Mouse (Mus musculus): ENCODE data around the gene Mylk3. TPM values are rescaled to one million over a fixed set of nuclear protein-coding genes. Genes with fewer than 3 reads are reported as not detected.

Gene Mylk3
- polyA plus RNA-seq, 1 experiment from 2014 or later: 2.4 TPM

GRCm38 (mm10) chr8:85364628-85365027 is 21.5 kb downstream of the Mylk3 start:
- WGBS: 69% methylated on average over 11 of the region's 11 CpGs
- Histone ChIP-seq H3K4me2 (ENCODE audit: low read length) (no peak overlapping the region), H3K27ac (no peak overlapping the region), H3K9ac (ENCODE audit: low read depth, low read length) (no peak overlapping the region), H3K36me3 (ENCODE audit: insufficient read depth, low read length) (no peaks in the 10 kb centered on the region), H3K27me3 (ENCODE audit: insufficient read depth, low read length) (no peaks in the 10 kb centered on the region), H3K9me3 (replicated peaks; ENCODE audit: low read length) (no peaks in the 10 kb centered on the region), H3K4me1 (replicated peaks; ENCODE audit: insufficient read depth, low read length) (peaks cover 12% of the 10 kb centered on the region), H3K4me3 (replicated peaks; ENCODE audit: low read depth, low read length) (no peak overlapping the region)
- no peak for TF ChIP-seq CTCF (IDR thresholded peaks at IDR 0.05; ENCODE audit: low read depth)
- no peak for DNase-seq (ENCODE audit: low spot score)
- no peak for ATAC-seq (replicated peaks; ENCODE audit: low FRiP score, low read depth)

GRCm38 (mm10) chr8:85363406-85363805 is 22.7 kb downstream of the Mylk3 start:
- no peak overlapping the region for H3K4me2 ChIP-seq (ENCODE audit: low read length)
- H3K9me3 ChIP-seq (replicated peaks; ENCODE audit: low read length): no peaks in the 10 kb centered on the region
- H3K9ac ChIP-seq (ENCODE audit: low read depth, low read length): no peak overlapping the region
- H3K27me3 ChIP-seq (ENCODE audit: insufficient read depth, low read length): no peaks in the 10 kb centered on the region
- TF ChIP-seq CTCF (IDR thresholded peaks at IDR 0.05; ENCODE audit: low read depth): no peak
- H3K4me1 ChIP-seq (replicated peaks; ENCODE audit: insufficient read depth, low read length): peaks cover 12% of the 10 kb centered on the region
- no peak for ATAC-seq (replicated peaks; ENCODE audit: low FRiP score, low read depth)
- no peaks in the 10 kb centered on the region for H3K36me3 ChIP-seq (ENCODE audit: insufficient read depth, low read length)
- peak overlapping the region; percentile 19; the same call in 1 of the 2 replicates for H3K27ac ChIP-seq
- H3K4me3 ChIP-seq (replicated peaks; ENCODE audit: low read depth, low read length): no peak overlapping the region
- 80% methylated on average over 6 of the region's 6 CpGs for WGBS
- DNase-seq (ENCODE audit: low spot score): no peak

DNA sequence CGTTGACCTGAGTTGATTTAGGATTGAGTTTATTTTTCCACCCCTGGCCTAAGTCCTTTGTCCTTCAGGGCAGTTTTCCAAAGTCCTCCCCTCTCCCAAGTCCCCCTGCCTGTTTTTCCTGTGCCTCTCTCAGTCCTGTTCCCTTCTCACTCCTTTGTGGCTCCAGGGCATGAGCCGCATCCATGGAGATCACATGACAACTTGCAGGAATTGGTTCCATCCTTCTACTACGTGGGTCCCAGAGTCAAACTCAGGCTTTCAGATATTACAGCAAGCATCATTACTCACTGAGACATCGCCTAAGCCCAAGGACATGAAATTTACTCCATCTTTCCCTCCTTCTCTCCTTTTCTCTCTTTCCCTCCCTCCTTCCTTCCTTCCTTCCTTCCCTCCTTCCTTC is 23.9 kb downstream of the Mylk3 start:
- Histone ChIP-seq H3K27ac (no peak overlapping the region), H3K9me3 (replicated peaks; ENCODE audit: low read length) (no peaks in the 10 kb centered on the region), H3K36me3 (ENCODE audit: insufficient read depth, low read length) (no peaks in the 10 kb centered on the region), H3K4me1 (replicated peaks; ENCODE audit: insufficient read depth, low read length) (peaks cover 12% of the 10 kb centered on the region), H3K4me2 (ENCODE audit: low read length) (no peak overlapping the region), H3K9ac (ENCODE audit: low read depth, low read length) (no peak overlapping the region), H3K4me3 (replicated peaks; ENCODE audit: low read depth, low read length) (no peak overlapping the region), H3K27me3 (ENCODE audit: insufficient read depth, low read length) (no peaks in the 10 kb centered on the region)
- ATAC-seq (replicated peaks; ENCODE audit: low FRiP score, low read depth): no peak
- DNase-seq (ENCODE audit: low spot score): no peak
- 65% methylated on average over 4 of the region's 4 CpGs for WGBS
- no peak for TF ChIP-seq CTCF (IDR thresholded peaks at IDR 0.05; ENCODE audit: low read depth)

DNA sequence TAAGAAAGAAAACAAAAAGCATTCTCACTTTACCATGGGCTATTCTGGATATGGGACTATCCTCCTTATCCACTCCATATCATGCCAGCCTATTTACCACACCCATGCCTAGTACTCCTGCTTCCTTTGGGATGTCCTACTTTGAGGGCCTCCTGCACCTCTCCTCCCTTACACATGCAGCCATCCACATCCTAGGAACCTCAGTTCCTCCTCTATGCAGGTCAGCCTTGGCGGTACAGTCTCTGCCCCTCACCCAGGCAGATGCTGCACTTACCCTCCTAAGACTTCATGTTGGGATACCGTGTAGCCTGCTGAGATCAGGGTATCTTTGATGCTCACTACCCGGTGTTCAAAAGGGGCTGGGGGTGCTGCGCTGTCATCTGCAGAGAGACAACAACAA is 32.9 kb downstream of the Mylk3 start:
- ATAC-seq (replicated peaks; ENCODE audit: low FRiP score, low read depth): no peak
- TF ChIP-seq CTCF (IDR thresholded peaks at IDR 0.05; ENCODE audit: low read depth): no peak
- WGBS: 85% methylated on average over 4 of the region's 4 CpGs
- H3K36me3 ChIP-seq (ENCODE audit: insufficient read depth, low read length): no peaks in the 10 kb centered on the region
- no peak overlapping the region for H3K27ac ChIP-seq
- H3K9me3 ChIP-seq (replicated peaks; ENCODE audit: low read length): no peaks in the 10 kb centered on the region
- no peak overlapping the region for H3K4me3 ChIP-seq (replicated peaks; ENCODE audit: low read depth, low read length)
- no peak overlapping the region for H3K9ac ChIP-seq (ENCODE audit: low read depth, low read length)
- no peak for DNase-seq (ENCODE audit: low spot score)
- no peaks in the 10 kb centered on the region for H3K4me1 ChIP-seq (replicated peaks; ENCODE audit: insufficient read depth, low read length)
- no peaks in the 10 kb centered on the region for H3K27me3 ChIP-seq (ENCODE audit: insufficient read depth, low read length)
- no peak overlapping the region for H3K4me2 ChIP-seq (ENCODE audit: low read length)

DNA sequence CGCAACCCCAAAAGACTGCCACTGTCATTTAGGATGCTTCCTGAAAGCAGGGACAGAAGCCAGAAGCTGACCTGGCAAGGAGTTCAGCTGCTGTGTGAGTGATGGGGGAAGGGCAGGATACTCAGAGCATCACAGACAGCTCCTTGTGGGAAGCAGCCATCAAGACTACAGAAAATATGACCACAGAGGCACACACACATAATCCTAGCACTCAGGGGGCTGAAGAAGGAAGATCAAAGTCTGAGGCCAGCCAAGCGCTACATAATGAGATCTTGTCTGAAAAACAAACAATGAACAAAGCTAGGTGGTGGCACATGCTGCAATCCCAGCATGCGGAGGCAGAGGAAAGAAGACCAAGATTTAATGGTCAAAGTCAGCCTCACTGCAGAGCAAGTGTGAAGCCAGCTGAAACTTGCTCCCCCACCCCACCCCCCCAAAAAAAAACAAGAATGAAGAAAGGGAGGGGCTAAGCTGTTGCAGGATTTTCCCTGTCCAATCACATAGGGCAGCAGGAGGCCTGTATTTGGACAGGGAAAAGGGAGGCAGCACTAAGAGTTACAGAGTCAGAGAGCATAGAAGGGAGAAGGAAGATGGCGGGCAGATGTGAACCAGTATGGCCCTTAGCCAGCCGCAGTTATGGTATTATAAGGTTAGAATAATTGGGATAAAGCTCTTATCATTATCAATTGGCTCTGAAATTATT is 46.1 kb downstream of the Mylk3 start:
- Histone ChIP-seq H3K4me1 (replicated peaks; ENCODE audit: insufficient read depth, low read length) (no peaks in the 10 kb centered on the region), H3K36me3 (ENCODE audit: insufficient read depth, low read length) (no peaks in the 10 kb centered on the region), H3K4me3 (replicated peaks; ENCODE audit: low read depth, low read length) (no peak overlapping the region), H3K9ac (ENCODE audit: low read depth, low read length) (no peak overlapping the region), H3K4me2 (ENCODE audit: low read length) (no peak overlapping the region), H3K27me3 (ENCODE audit: insufficient read depth, low read length) (no peaks in the 10 kb centered on the region), H3K27ac (peak overlapping the region; percentile 31; the same call in 1 of the 2 replicates), H3K9me3 (replicated peaks; ENCODE audit: low read length) (no peaks in the 10 kb centered on the region)
- ATAC-seq (replicated peaks; ENCODE audit: low FRiP score, low read depth): peak; percentile 82
- 47% methylated on average over 5 of the region's 5 CpGs for WGBS
- TF ChIP-seq CTCF (IDR thresholded peaks at IDR 0.05; ENCODE audit: low read depth): no peak
- peak; percentile 62 for DNase-seq (ENCODE audit: low spot score)

DNA sequence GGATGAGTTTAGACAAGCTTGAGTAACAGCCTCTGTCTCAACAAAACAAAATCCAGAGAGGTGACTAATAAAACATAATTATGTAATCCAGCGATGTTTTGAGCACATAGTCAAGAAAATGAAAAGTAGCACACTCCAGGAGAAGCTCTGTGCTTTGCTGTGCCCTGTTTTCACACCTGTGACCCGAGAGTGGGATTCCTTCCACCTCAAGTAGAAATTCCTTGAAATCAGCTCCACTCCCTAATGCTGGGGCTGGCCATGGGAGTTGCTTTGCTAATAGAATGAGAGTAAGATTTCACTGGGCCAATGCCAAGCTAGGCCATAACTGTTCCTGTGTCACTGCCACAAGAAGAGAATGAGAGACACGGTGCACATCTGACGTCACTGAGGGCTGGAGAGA is 48.5 kb downstream of the Mylk3 start:
- Histone ChIP-seq H3K9me3 (replicated peaks; ENCODE audit: low read length) (no peaks in the 10 kb centered on the region), H3K4me1 (replicated peaks; ENCODE audit: insufficient read depth, low read length) (no peaks in the 10 kb centered on the region), H3K36me3 (ENCODE audit: insufficient read depth, low read length) (no peaks in the 10 kb centered on the region), H3K27ac (no peak overlapping the region), H3K9ac (ENCODE audit: low read depth, low read length) (no peak overlapping the region), H3K4me2 (ENCODE audit: low read length) (no peak overlapping the region), H3K4me3 (replicated peaks; ENCODE audit: low read depth, low read length) (no peak overlapping the region), H3K27me3 (ENCODE audit: insufficient read depth, low read length) (no peaks in the 10 kb centered on the region)
- TF ChIP-seq CTCF (IDR thresholded peaks at IDR 0.05; ENCODE audit: low read depth): no peak
- peak; percentile 21 for DNase-seq (ENCODE audit: low spot score)
- no peak for ATAC-seq (replicated peaks; ENCODE audit: low FRiP score, low read depth)
- WGBS: 47% methylated on average over 4 of the region's 4 CpGs
